ENCODE assay signal across 17 mouse cellular contexts in genomic region chr2:77183646-77184045, GRCm38 (mm10). TPM values are rescaled to one million over a fixed set of nuclear protein-coding genes. Genes with fewer than 3 reads are reported as not detected.
DNase-seq lines count a peak whose midpoint lies in the region; ATAC-seq and TF ChIP-seq lines count a peak whose summit lies in the region.
"Had no signal": no experiment of that assay in that cellular context is flagged by ENCODE, and none has a peak within 500 bp of the region (broad histone marks: within the 10 kb centered on the region; RNA-seq: fewer than 3 reads in every experiment).

No protein-coding gene starts in this region.

- no peak overlapping the region for H3K9ac ChIP-seq in heart, embryonic 12.5 days
- H3K9ac ChIP-seq in hindbrain, embryonic 16.5 days (ENCODE audit: low read depth, low read length) = no peak overlapping the region
- H3K9ac ChIP-seq in hindbrain, embryonic 13.5 days = no peak overlapping the region
- H3K9ac ChIP-seq: liver, embryonic 14.5 days; lung, embryonic 15.5 days had no signal

- no peaks in the 10 kb centered on the region for H3K79me2 ChIP-seq in myocyte (ENCODE audit: control insufficient read depth, insufficient read depth)

- no peak for ATAC-seq in heart, embryonic 12.5 days (ENCODE audit: insufficient number of reproducible peaks, low FRiP score)
- 0 out of 2 replicates have a peak, but pooled peaks have one; percentile 4 for ATAC-seq in hindbrain, embryonic 16.5 days
- ATAC-seq in hindbrain, embryonic 13.5 days (ENCODE audit: low FRiP score) = no peak

- no peak for TF ChIP-seq POLR2A in myocyte (IDR thresholded peaks at IDR 0.05; ENCODE audit: insufficient read length, low read depth)

- DNase-seq in heart, adult 8-10 months (ENCODE audit: low spot score) = no peak
- peak; percentile 66 for DNase-seq in brain, adult 2 months (ENCODE audit: low read depth, low spot score)
- DNase-seq in urinary bladder, postnatal 36 days (ENCODE audit: low spot score in 2 of 2) = no peak
- DNase-seq: adrenal gland, postnatal 25 days; B cell, adult 2 months; cerebellum, adult 11-12 months; cerebellum, postnatal 25 days; gastrocnemius, postnatal 14 days; kidney, adult 11 months; thymus, adult 18-20 months; thymus, postnatal 4 days had no signal

- H3K27me3 ChIP-seq in heart, embryonic 12.5 days (replicated peaks) = no peaks in the 10 kb centered on the region
- H3K27me3 ChIP-seq in hindbrain, embryonic 16.5 days (replicated peaks; ENCODE audit: control insufficient read depth, insufficient read depth, low read length) = no peaks in the 10 kb centered on the region
- no peaks in the 10 kb centered on the region for H3K27me3 ChIP-seq in hindbrain, embryonic 13.5 days
- H3K27me3 ChIP-seq in myocyte (ENCODE audit: control insufficient read depth, insufficient read depth, insufficient read length) = no peaks in the 10 kb centered on the region
- H3K27me3 ChIP-seq: lung, embryonic 15.5 days had no signal

- H3K9me3 ChIP-seq in heart, embryonic 12.5 days (replicated peaks) = no peaks in the 10 kb centered on the region
- H3K9me3 ChIP-seq in hindbrain, embryonic 16.5 days (ENCODE audit: control insufficient read depth, low read length) = no peaks in the 10 kb centered on the region
- no peaks in the 10 kb centered on the region for H3K9me3 ChIP-seq in hindbrain, embryonic 13.5 days
- H3K9me3 ChIP-seq: lung, embryonic 15.5 days had no signal

- H3K4me1 ChIP-seq in heart, embryonic 12.5 days (replicated peaks) = peaks cover 41% of the 10 kb centered on the region
- H3K4me1 ChIP-seq in hindbrain, embryonic 16.5 days (ENCODE audit: control insufficient read depth, insufficient read depth, low read depth, low read length) = no peaks in the 10 kb centered on the region
- H3K4me1 ChIP-seq in hindbrain, embryonic 13.5 days (replicated peaks) = peaks cover 8% of the 10 kb centered on the region; the same call in 1 of the 2 replicates

- 72% methylated on average over 2 of the region's 2 CpGs for WGBS in heart, embryonic 12.5 days
- WGBS in hindbrain, embryonic 16.5 days = 88% methylated on average over 2 of the region's 2 CpGs
- WGBS in hindbrain, embryonic 13.5 days = 96% methylated on average over 2 of the region's 2 CpGs

- peaks cover 13% of the 10 kb centered on the region; the same call in 1 of the 2 replicates for H3K36me3 ChIP-seq in heart, embryonic 12.5 days
- peaks cover 3% of the 10 kb centered on the region for H3K36me3 ChIP-seq in hindbrain, embryonic 16.5 days (ENCODE audit: control insufficient read depth, insufficient read depth, low read length)
- peaks cover 31% of the 10 kb centered on the region for H3K36me3 ChIP-seq in hindbrain, embryonic 13.5 days
- H3K36me3 ChIP-seq in myocyte (ENCODE audit: control insufficient read depth, insufficient read depth) = peaks cover 8% of the 10 kb centered on the region

- H3K4me2 ChIP-seq in heart, embryonic 12.5 days = no peak overlapping the region
- no peak overlapping the region for H3K4me2 ChIP-seq in hindbrain, embryonic 16.5 days (ENCODE audit: low read length)
- H3K4me2 ChIP-seq in hindbrain, embryonic 13.5 days = no peak overlapping the region
- no peak overlapping the region for H3K4me2 ChIP-seq in myocyte (ENCODE audit: low read depth)
- H3K4me2 ChIP-seq: lung, embryonic 15.5 days had no signal

- H3K27ac ChIP-seq in heart, embryonic 12.5 days (ENCODE audit: poor library complexity, severe bottlenecking) = peak overlapping the region; percentile 40
- H3K27ac ChIP-seq in hindbrain, embryonic 16.5 days (ENCODE audit: low read depth, low read length) = no peak overlapping the region
- H3K27ac ChIP-seq in hindbrain, embryonic 13.5 days = no peak overlapping the region
- H3K27ac ChIP-seq: liver, embryonic 14.5 days; lung, embryonic 15.5 days had no signal

- H3K4me3 ChIP-seq in heart, embryonic 12.5 days = no peak overlapping the region
- H3K4me3 ChIP-seq in hindbrain, embryonic 16.5 days (ENCODE audit: low read length) = no peak overlapping the region
- no peak overlapping the region for H3K4me3 ChIP-seq in hindbrain, embryonic 13.5 days
- no peak overlapping the region for H3K4me3 ChIP-seq in myocyte
- H3K4me3 ChIP-seq: lung, embryonic 15.5 days had no signal

- no peak overlapping the region for H3ac ChIP-seq in myocyte (ENCODE audit: control insufficient read depth, insufficient read length)

TF ChIP-seq in myocyte, 11 proteins besides CTCF, POLR2A, EP300 and RAD21:
- TF ChIP-seq REST (IDR thresholded peaks at IDR 0.05; ENCODE audit: insufficient read depth, insufficient read length) = no peak
- TF ChIP-seq CEBPB (IDR thresholded peaks at IDR 0.05; ENCODE audit: insufficient read depth, poor library complexity, severe bottlenecking) = 0 out of 2 replicates have a peak, but pooled peaks have one; percentile 1

RNA-seq across cellular contexts. Expression of gene Ccdc141, which starts 13.2 kb away (rescaled TPM):
- polyA plus RNA-seq in heart, embryonic 12.5 days (2016; fragmentation: Nextera tagmentation; extraction: Ambion mirVana) = 191 and 206 TPM in 2 replicates
- 100 to 1,000 TPM; 169 to 239 (median 208) TPM for total RNA-seq in heart, adult 8-10 months (2022)
- 8.5 and 9.9 TPM in 2 replicates for polyA plus RNA-seq in hindbrain, embryonic 16.5 days (2015; fragmentation: Nextera tagmentation; extraction: Ambion mirVana)
- 6.9 and 7.3 TPM in 2 replicates for polyA plus RNA-seq in hindbrain, embryonic 13.5 days (2015; fragmentation: Nextera tagmentation; extraction: Ambion mirVana)
- 43.2 TPM for polyA plus RNA-seq in myocyte (2012; fragmentation: generic; extraction: Trizol)
